Mouse (Mus musculus) lung, embryonic 14.5 days (tissue): ENCODE data around the gene Jup. TPM values are rescaled to one million over a fixed set of nuclear protein-coding genes. Genes with fewer than 3 reads are reported as not detected.
"Not testable (repeated sequence)": the region's sequence is repeated elsewhere in the genome, so short reads cannot be mapped to it uniquely, and the experiment has no call there.

Source experiments
- ATAC-seq: fragments of 200-750 bp; cut with Nextera tagmentation; 2 replicates; pipeline ENCODE4 v1.8.0; 2017; ENCODE audit warnings: mild to moderate bottlenecking, moderate TSS enrichment, moderate library complexity; ENCODE audit not compliant: insufficient read depth
- DNase-seq: peaks from one replicate; pipeline ENCODE4 v3.0.0-alpha.2; 2015
- H3K27ac ChIP-seq: fragments of 300-500 bp; sonication (generic); 2 replicates; pipeline ENCODE4 v1.5.1; 2014; ENCODE audit warnings: low read depth, mild to moderate bottlenecking, moderate library complexity
- H3K27me3 ChIP-seq: fragments of 300-500 bp; sonication (generic); 2 replicates; pipeline ENCODE4 v1.6.1; 2014; ENCODE audit warnings: low read length, control low read depth; ENCODE audit not compliant: insufficient read depth
- H3K36me3 ChIP-seq: fragments of 300-500 bp; sonication (generic); 2 replicates; pipeline ENCODE4 v1.6.1; 2014; ENCODE audit warnings: control low read depth; ENCODE audit not compliant: insufficient read depth
- H3K4me1 ChIP-seq: fragments of 300-500 bp; sonication (generic); 2 replicates; pipeline ENCODE4 v1.6.1; 2014; ENCODE audit warnings: antibody characterized with exemption, control low read depth; ENCODE audit not compliant: insufficient read depth
- H3K4me2 ChIP-seq: fragments of 300-500 bp; sonication (generic); 2 replicates; pipeline ENCODE4 v1.6.1; 2014; ENCODE audit warnings: mild to moderate bottlenecking
- H3K4me3 ChIP-seq: fragments of 300-500 bp; sonication (generic); 2 replicates; pipeline ENCODE4 v1.5.1; 2014; ENCODE audit warnings: low read depth, low read length
- H3K9ac ChIP-seq: fragments of 300-500 bp; sonication (generic); 2 replicates; pipeline ENCODE4 v1.6.1; 2014
- H3K9me3 ChIP-seq: fragments of 300-500 bp; sonication (generic); 2 replicates; pipeline ENCODE4 v1.6.1; 2016; ENCODE audit warnings: low read depth, low read length, control low read depth
- CTCF ChIP-seq: IDR thresholded peaks from 2 replicates; pipeline ENCODE4 v1.5.1; 2016; ENCODE audit warnings: antibody characterized with exemption, low read depth
- WGBS: fragments of 180-500 bp; shearing (Covaris S2); extraction: QIAGEN DNeasy Blood & Tissue Kit; methylation state at CpG from one replicate; pipeline ENCODE4 v1.1.7; 2014; 5-methylcytosine and 5-hydroxymethylcytosine counted together
- polyA plus RNA-seq: library from polyadenylated mRNA; unstranded; fragments of >200 nt; fragmentation: Nextera tagmentation; extraction: Ambion mirVana; gene quantifications from 2 replicates; pipeline ENCODE4 v1.2.1, GENCODE M21; 2014

The Jup gene
- polyA plus RNA-seq, 1 experiment from 2014 or later, result 88.3 TPM

DNA sequence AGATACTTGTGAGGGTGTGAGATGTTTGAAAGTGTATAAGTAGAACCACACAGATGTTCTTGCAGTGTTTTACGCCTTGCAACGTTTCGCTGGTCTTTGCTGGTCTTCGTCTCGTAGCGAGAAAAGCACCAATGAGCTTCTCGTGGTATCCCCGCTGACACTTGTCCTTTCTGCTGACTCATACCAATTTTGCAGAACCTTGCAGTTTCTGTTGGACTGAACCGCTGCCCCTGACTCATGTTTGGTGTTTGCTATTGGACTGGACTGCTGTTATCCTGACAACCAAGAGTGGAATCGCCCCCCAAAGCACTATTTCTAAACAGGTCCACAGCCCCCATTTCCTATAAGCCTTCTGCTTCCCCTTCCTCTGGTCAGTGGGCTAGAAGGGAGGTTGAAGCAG, 53.3 kb downstream of the Jup start:
- Histone ChIP-seq H3K4me1 (no peaks in the 10 kb centered on the region), H3K4me2 (no peak overlapping the region), H3K27me3 (no peaks in the 10 kb centered on the region), H3K27ac (no peak overlapping the region), H3K9ac (no peak overlapping the region), H3K36me3 (no peaks in the 10 kb centered on the region), H3K9me3 (no peaks in the 10 kb centered on the region), H3K4me3 (no peak overlapping the region)
- WGBS, result 85% methylated on average over 10 of the region's 10 CpGs
- DNase-seq (no peak), ATAC-seq (no peak)
- TF ChIP-seq CTCF, result no peak

DNA sequence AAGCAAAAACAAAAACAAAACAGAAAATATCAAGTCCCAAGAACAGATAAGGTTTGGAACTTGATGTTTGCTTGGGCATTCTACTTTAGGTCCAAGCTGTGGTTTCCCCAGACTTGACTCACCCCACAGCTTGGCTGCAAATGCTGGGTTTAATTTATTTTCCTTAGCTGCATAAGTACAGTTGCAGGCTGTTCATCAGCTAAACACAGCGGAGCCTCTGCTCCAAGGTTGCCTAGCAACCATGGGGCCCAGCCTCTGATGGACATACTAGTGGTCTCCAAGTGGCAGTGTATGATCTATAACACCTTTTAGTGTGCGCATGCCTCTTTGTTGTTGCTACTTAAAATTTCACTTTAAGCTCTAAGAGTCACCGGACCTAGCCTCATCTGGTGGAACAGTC, 61.8 kb downstream of the Jup start:
- Histone ChIP-seq H3K4me2 (no peak overlapping the region), H3K27ac (no peak overlapping the region), H3K27me3 (no peaks in the 10 kb centered on the region), H3K4me1 (no peaks in the 10 kb centered on the region), H3K9me3 (no peaks in the 10 kb centered on the region), H3K9ac (no peak overlapping the region), H3K4me3 (no peak overlapping the region), H3K36me3 (no peaks in the 10 kb centered on the region)
- TF ChIP-seq CTCF, result no peak
- ATAC-seq (peak; percentile 68; the same call in 1 of the 2 replicates), DNase-seq (peak; percentile 73)
- 25% methylated on average over 3 of the region's 3 CpGs for WGBS

DNA sequence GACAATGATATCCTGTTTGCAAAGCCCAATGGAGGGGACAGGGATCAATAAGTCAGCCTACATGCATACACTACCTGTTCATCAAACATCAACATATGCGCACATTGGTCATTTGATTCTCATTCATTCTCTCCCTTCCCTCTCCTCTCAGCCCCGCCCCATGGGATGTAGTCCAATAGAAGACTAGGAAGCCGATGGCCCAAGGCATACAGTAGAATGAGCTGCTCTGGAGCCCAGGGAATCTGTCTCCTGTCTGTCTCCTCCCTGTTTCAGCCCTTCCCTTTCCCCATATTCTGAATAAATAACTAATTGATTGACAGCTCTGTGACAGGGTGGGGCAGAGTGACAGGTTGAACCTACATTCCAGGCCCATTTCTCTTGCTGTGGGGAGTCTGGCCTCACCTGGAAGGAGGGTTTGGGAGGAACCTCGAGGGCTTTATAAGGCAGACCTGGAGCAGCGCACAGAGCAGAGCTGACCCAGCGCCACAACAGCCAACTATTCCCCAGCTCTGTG, 63.6 kb downstream of the Jup start, which contains the start of gene Gast:
TSS of gene Gast (plus strand) at position 464 of the 514 bp plus-strand sequence.
- ATAC-seq (no peak), DNase-seq (no peak)
- no peak within 1 kb of the TSS for H3K27ac ChIP-seq
- no peaks in the 10 kb centered on the region for H3K36me3 ChIP-seq
- TF ChIP-seq CTCF, result no peak
- H3K4me3 ChIP-seq, result no peak within 1 kb of the TSS
- H3K9ac ChIP-seq, result no peak within 1 kb of the TSS
- H3K4me1 ChIP-seq, result no peaks in the 10 kb centered on the region
- 76% methylated on average over 6 of the region's 6 CpGs for WGBS
- no peaks in the 10 kb centered on the region for H3K27me3 ChIP-seq
- no peak within 1 kb of the TSS for H3K4me2 ChIP-seq
- no peaks in the 10 kb centered on the region for H3K9me3 ChIP-seq

DNA sequence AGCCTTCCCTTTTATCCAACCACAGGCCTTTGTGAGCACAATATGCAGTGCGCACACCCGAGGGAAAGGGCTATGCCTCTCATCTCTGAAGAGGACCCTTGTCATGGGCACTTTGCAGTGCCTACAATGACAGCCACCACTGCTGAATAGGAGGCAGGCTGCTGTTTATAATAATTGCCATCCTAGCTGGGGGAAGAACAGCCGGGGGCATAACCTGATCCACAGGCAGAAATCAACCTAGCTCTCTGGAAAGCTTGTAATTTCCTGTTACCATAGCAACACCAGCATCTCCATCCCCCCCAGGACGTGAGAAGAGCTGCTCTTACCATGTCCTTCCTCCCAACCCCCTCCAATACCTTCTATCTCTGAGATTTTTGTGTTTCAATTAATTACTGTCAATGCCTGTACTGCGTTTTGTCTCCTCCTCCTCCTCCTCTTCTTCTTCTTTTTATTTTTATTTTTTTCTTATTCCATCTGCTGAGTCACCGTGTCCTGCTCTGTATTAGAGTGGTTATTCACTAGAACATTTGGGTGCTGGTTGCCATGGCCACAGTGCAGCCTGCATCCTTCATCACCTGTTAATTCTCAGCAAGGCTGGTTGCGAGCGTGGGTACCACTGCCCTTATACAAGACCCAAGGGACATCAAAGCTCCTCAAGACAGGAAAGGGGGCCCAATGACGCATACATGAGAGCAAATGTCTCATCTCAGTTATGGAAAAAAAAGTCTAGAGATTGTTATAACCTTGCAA, 64.6 kb downstream of the Jup start:
- H3K9ac ChIP-seq, result no peak overlapping the region
- WGBS, result 53% methylated on average over 9 of the region's 9 CpGs
- H3K4me2 ChIP-seq, result no peak overlapping the region
- H3K9me3 ChIP-seq, result no peaks in the 10 kb centered on the region
- no peak for TF ChIP-seq CTCF
- no peaks in the 10 kb centered on the region for H3K36me3 ChIP-seq
- no peaks in the 10 kb centered on the region for H3K27me3 ChIP-seq
- DNase-seq, result no peak
- no peak overlapping the region for H3K27ac ChIP-seq
- ATAC-seq, result no peak
- H3K4me3 ChIP-seq, result no peak overlapping the region
- H3K4me1 ChIP-seq, result no peaks in the 10 kb centered on the region

DNA sequence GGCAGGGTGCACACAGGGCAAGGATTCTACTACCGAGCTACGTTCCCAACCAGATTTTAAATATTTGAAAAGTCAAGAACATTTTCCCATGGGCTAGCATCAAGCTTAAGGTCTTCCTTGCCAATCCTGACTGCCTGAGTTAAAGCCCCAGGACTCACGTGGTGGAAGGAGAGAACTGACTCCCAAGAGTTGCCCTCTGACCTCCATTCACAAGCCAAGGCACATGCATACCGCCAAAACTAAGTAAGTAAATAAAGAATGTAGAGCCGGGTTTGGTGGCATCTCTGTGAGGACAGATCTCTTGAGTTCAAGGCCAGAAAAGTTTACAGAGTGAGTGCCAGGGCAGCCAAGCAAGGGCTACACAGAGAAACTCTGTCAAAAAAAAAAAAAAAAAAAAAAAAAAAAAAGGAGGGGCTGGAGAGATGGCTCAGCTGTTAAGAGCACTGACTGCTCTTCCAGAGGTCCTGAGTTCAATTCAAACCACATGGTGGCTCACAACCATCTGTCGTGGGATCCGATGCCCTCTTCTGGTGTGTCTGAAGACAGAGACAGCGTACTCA, 66.7 kb downstream of the Jup start:
- not testable (repeated sequence) for H3K4me3 ChIP-seq, H3K9me3 ChIP-seq, H3K27ac ChIP-seq, H3K36me3 ChIP-seq, H3K9ac ChIP-seq, H3K4me1 ChIP-seq, H3K27me3 ChIP-seq, H3K4me2 ChIP-seq
- peak; percentile 12 for DNase-seq
- ATAC-seq, result 0 out of 2 replicates have a peak, but pooled peaks have one; percentile 7
- 44% methylated on average over 8 of the region's 8 CpGs for WGBS

DNA sequence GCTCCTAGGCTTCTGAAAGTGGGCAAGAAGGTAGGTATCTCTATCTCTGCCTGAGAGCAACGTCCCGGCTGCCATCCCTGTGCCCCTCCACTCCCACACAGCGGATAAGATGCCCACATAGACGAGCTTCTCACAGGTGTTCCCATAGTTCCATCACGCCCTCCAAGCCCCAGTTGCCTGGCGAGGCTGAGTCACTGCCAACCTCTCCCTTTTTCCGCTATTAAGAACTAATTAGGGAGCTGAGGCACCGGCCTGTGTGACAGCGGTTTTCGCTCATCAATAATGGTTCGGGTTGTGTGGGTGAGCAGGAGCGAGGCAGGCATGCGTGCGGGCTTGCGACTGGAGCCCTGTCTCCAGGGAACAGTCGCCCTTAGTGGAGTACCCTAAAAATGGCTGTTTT, 67.3 kb downstream of the Jup start:
- WGBS, result 57% methylated on average over 16 of the region's 16 CpGs
- H3K4me1 ChIP-seq, result no peaks in the 10 kb centered on the region
- H3K9ac ChIP-seq, result no peak overlapping the region
- no peaks in the 10 kb centered on the region for H3K36me3 ChIP-seq
- H3K4me3 ChIP-seq, result no peak overlapping the region
- ATAC-seq (no peak), DNase-seq (no peak)
- no peaks in the 10 kb centered on the region for H3K9me3 ChIP-seq
- no peak overlapping the region for H3K4me2 ChIP-seq
- no peak for TF ChIP-seq CTCF
- H3K27ac ChIP-seq, result no peak overlapping the region
- H3K27me3 ChIP-seq, result no peaks in the 10 kb centered on the region

DNA sequence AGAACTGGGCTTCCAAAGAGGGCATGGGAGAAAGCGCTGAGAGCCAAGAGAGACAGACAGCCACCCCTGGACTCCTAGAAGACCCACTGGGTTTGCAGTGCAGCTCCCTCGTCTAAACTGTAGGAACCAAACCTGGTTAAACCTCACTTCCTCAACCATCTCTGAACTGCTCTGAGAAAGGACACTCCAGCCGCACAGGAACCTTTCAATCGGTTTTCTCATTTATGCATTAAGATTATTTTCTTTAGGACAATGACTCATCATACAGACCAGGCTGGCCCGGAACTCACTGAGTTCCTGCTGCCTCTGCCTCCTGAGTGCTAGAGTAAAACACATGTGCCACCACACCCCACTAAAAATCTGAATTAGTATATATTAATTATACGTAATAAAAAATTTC, 69.8 kb downstream of the Jup start:
- Histone ChIP-seq H3K9ac (no peak overlapping the region), H3K4me1 (no peaks in the 10 kb centered on the region), H3K36me3 (peaks cover 2% of the 10 kb centered on the region), H3K4me2 (no peak overlapping the region), H3K4me3 (no peak overlapping the region), H3K9me3 (no peaks in the 10 kb centered on the region), H3K27me3 (no peaks in the 10 kb centered on the region), H3K27ac (no peak overlapping the region)
- TF ChIP-seq CTCF, result no peak
- DNase-seq, result no peak
- ATAC-seq, result no peak
- 76% methylated on average over 6 of the region's 6 CpGs for WGBS
